Mouse (Mus musculus): ENCODE measurements around the gene Hydin. TPM values are rescaled to one million over a fixed set of nuclear protein-coding genes. Genes with fewer than 3 reads are reported as not detected.
A peak's percentile ranks its signal among the peaks of the same experiment; 100 is the strongest.
"Not testable (repeated sequence)": the region's sequence is repeated elsewhere in the genome, so short reads cannot be mapped to it uniquely, and the experiment has no call there.

Hydin gene
- polyA plus RNA-seq, 1 experiment from 2014 or later: 0.07 TPM

DNA sequence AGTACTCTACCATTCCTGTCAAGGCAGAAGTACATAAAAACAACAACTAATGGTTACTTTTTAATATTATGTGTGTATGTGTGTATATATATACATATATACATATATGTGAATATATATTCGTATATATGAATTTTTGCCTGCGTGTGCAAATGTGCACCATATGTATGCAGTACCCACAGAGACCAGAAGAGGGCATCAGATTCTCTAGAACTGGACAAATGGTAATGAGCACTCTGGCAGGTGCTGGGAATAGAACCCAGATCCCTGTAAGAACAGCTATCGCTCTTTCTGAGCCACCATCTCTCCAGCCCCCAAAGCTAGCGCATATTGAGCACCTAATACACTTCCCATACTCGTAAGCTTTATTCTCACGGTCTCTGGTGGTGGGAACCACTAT lies 220.9 kb downstream of the Hydin start:
- Histone ChIP-seq H3K9ac (no peak overlapping the region), H3K27me3 (no peaks in the 10 kb centered on the region), H3K9me3 (replicated peaks) (no peaks in the 10 kb centered on the region), H3K4me1 (replicated peaks) (no peaks in the 10 kb centered on the region), H3K4me2 (no peak overlapping the region), H3K27ac (replicated peaks) (no peak overlapping the region), H3K4me3 (replicated peaks) (no peak overlapping the region), H3K36me3 (replicated peaks) (no peaks in the 10 kb centered on the region)
- no peak for ATAC-seq (ENCODE audit: insufficient read depth)
- 86% methylated on average over 6 of the region's 6 CpGs for WGBS (ENCODE audit: insufficient replicate concordance)

DNA sequence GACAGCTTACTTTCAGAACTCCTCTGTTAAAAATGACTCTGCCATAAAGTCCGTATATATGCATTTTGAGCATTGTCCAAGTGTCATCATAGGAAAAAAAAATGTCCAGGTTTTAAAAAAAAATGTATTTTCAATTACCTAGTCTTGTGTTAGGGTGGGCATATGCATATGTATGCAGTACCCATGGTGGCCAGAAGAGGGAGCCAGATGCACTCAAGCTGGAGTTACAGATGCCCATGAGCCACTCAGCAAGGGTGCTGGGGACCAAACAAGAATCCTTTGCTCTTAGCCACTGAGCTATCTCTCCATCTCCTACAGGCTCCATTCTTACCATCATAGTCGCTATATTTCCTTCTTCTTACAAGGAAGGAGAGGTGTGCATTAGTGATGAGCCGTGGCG lies 222.6 kb downstream of the Hydin start:
- Histone ChIP-seq H3K4me1 (replicated peaks) (no peaks in the 10 kb centered on the region), H3K9ac (no peak overlapping the region), H3K27me3 (no peaks in the 10 kb centered on the region), H3K9me3 (replicated peaks) (no peaks in the 10 kb centered on the region), H3K4me3 (replicated peaks) (no peak overlapping the region), H3K36me3 (replicated peaks) (no peaks in the 10 kb centered on the region), H3K27ac (replicated peaks) (no peak overlapping the region), H3K4me2 (no peak overlapping the region)
- ATAC-seq (ENCODE audit: insufficient read depth): no peak
- 58% methylated on average over 4 of the region's 4 CpGs for WGBS (ENCODE audit: insufficient replicate concordance)

DNA sequence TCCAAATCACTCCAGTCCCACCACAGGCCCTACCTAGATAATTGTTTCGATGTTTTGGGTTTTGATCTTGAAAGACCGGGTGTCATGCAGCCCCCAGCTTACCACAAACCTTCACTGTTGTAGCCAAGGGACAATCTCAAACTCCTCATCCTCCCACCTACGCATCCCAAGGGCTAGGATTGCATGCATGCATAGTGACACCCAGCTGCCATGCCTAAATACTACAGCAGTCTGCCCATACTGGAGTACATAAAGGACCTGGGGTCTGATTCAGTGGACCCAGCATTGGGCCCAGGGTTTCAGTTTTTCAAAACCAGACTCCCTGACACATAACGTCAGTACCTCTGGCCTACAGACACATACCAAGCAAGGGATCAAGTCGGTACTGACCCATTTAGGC lies 224.3 kb downstream of the Hydin start:
- 63% methylated on average over 5 of the region's 5 CpGs for WGBS (ENCODE audit: insufficient replicate concordance)
- Histone ChIP-seq H3K9ac (no peak overlapping the region), H3K4me3 (replicated peaks) (no peak overlapping the region), H3K4me2 (no peak overlapping the region), H3K27me3 (no peaks in the 10 kb centered on the region), H3K9me3 (replicated peaks) (no peaks in the 10 kb centered on the region), H3K4me1 (replicated peaks) (no peaks in the 10 kb centered on the region), H3K36me3 (replicated peaks) (no peaks in the 10 kb centered on the region), H3K27ac (replicated peaks) (no peak overlapping the region)
- ATAC-seq (ENCODE audit: insufficient read depth): no peak

DNA sequence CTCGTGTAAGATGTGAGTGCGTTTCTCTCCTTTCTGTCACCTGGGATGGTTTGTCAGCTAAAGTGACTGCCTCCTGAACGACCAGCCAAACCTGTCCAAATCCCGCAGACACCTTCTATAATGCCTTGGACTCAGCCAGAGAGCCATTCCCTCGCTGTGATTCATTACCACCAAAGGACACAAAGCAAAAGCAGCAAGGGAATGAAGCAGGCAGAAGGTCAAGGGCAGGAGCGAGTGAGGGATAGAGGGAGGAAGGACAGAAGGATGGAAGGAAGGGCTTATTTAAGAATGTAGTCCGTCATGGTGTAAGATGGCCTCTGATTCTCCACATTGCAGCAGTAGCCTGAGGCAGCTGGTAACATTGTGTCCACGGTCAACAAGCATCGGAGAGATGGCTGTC lies 229.5 kb downstream of the Hydin start:
- Histone ChIP-seq H3K4me1 (replicated peaks) (no peaks in the 10 kb centered on the region), H3K9me3 (replicated peaks) (no peaks in the 10 kb centered on the region), H3K36me3 (replicated peaks) (no peaks in the 10 kb centered on the region), H3K9ac (no peak overlapping the region), H3K27ac (replicated peaks) (no peak overlapping the region), H3K4me3 (replicated peaks) (no peak overlapping the region), H3K4me2 (no peak overlapping the region), H3K27me3 (no peaks in the 10 kb centered on the region)
- WGBS (ENCODE audit: insufficient replicate concordance): 58% methylated on average over 9 of the region's 9 CpGs
- ATAC-seq (ENCODE audit: insufficient read depth): no peak

DNA sequence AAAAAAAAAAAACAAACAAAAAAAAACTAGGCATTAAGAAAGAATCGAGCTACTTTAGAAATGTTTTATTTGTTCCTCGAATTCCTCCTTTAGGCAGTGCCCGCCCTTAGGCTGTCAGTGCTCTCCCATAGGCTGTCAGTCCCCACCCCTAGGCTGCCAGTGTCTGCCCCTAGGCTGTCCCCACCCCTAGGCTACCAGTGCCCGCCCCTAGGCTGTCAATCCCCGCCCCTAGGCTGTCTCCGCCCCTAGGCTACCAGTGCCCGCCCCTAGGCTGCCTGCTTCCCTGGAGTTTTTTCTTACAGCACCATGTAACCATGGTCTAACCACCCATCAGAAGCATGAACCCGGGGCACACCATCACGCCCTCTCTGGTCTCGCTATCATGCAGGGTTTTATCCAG lies 233.5 kb downstream of the Hydin start:
- Histone ChIP-seq H3K9ac (no peak overlapping the region), H3K36me3 (replicated peaks) (no peaks in the 10 kb centered on the region), H3K4me1 (replicated peaks) (peaks cover 10% of the 10 kb centered on the region; the same call in 1 of the 2 replicates), H3K27me3 (peaks cover 4% of the 10 kb centered on the region; the same call in 1 of the 2 replicates), H3K9me3 (replicated peaks) (no peaks in the 10 kb centered on the region), H3K27ac (replicated peaks) (no peak overlapping the region), H3K4me3 (replicated peaks) (no peak overlapping the region), H3K4me2 (no peak overlapping the region)
- 16% methylated on average over 10 of the region's 10 CpGs for WGBS (ENCODE audit: insufficient replicate concordance)
- ATAC-seq (ENCODE audit: insufficient read depth): peak; percentile 79

DNA sequence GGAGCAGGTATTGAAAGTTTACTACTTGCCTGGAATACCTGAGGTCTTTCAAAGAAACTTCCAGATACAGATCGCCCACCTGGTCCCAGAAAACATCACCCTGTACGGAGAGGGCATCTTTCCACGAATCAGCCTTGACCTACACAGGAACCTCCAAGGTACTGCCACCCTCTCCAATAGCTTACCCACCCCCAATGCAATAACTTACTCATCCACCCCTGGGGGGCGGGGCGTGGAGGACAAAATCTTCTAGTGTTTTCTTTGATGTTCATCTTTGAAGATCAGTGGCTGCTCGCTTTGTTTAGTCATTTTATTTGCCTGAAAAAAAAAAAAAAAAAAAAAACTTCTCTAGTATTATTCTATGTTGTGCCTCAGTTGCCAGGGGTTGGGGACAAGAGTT lies 233.9 kb downstream of the Hydin start:
- H3K27me3 ChIP-seq: peaks cover 4% of the 10 kb centered on the region; the same call in 1 of the 2 replicates
- WGBS (ENCODE audit: insufficient replicate concordance): 58% methylated on average over 6 of the region's 6 CpGs
- no peak overlapping the region for H3K27ac ChIP-seq (replicated peaks)
- H3K4me3 ChIP-seq (replicated peaks): no peak overlapping the region
- H3K36me3 ChIP-seq (replicated peaks): no peaks in the 10 kb centered on the region
- H3K9me3 ChIP-seq (replicated peaks): no peaks in the 10 kb centered on the region
- H3K9ac ChIP-seq: no peak overlapping the region
- peaks cover 10% of the 10 kb centered on the region; the same call in 1 of the 2 replicates for H3K4me1 ChIP-seq (replicated peaks)
- H3K4me2 ChIP-seq: no peak overlapping the region
- no peak for ATAC-seq (ENCODE audit: insufficient read depth)

DNA sequence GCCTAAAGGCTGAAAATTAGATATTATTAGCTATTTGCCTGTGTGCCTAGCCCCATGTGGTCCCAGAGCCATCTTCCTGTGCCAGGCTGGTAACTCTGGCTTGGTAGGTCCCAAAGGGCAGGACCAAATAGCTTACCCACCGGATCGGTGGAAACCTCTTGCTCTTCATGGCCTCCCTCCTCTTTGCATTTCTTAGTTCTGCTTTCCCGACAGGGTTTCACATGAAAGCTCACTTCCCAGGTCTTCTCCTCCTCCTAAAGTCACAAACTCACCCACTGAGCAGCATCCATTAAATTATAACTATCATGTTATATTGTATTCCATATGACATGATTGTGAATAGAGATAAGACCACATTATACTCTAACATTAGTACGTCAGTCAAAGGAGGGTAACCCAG lies 234.6 kb downstream of the Hydin start:
- Histone ChIP-seq H3K27ac (replicated peaks) (no peak overlapping the region), H3K4me1 (replicated peaks) (peaks cover 10% of the 10 kb centered on the region; the same call in 1 of the 2 replicates), H3K36me3 (replicated peaks) (no peaks in the 10 kb centered on the region), H3K27me3 (peaks cover 4% of the 10 kb centered on the region; the same call in 1 of the 2 replicates), H3K4me2 (no peak overlapping the region), H3K9me3 (replicated peaks) (no peaks in the 10 kb centered on the region), H3K9ac (no peak overlapping the region), H3K4me3 (replicated peaks) (no peak overlapping the region)
- no peak for ATAC-seq (ENCODE audit: insufficient read depth)
- 71% methylated on average over 4 of the region's 4 CpGs for WGBS (ENCODE audit: insufficient replicate concordance)

DNA sequence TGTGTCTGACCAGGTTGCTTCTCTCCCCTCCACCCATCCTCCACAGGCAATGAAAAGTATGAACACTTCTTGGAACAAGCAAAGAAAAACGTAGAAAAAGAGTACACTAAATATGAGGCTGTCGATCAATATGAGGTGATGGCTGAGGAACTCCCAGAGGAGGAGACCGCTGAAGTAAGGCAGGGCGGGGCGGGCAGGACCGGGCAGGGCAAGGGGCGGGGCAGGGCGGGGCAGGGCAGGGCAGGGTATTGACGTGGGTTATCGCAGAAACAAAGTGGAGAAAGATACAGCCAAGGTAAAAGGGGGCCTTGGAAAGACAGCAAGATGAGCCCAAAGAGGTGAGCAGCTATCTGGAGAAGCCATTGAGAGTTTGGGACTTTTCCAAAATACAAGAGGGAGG lies 236.1 kb downstream of the Hydin start:
- peaks cover 10% of the 10 kb centered on the region; the same call in 1 of the 2 replicates for H3K4me1 ChIP-seq (replicated peaks)
- H3K36me3 ChIP-seq (replicated peaks): no peaks in the 10 kb centered on the region
- peaks cover 4% of the 10 kb centered on the region; the same call in 1 of the 2 replicates for H3K27me3 ChIP-seq
- no peak overlapping the region for H3K4me2 ChIP-seq
- ATAC-seq (ENCODE audit: insufficient read depth): no peak
- whole genome bisulfite sequencing (ENCODE audit: insufficient replicate concordance): 12% methylated on average over 10 of the region's 10 CpGs
- H3K9ac ChIP-seq: no peak overlapping the region
- no peak overlapping the region for H3K27ac ChIP-seq (replicated peaks)
- no peak overlapping the region for H3K4me3 ChIP-seq (replicated peaks)
- no peaks in the 10 kb centered on the region for H3K9me3 ChIP-seq (replicated peaks)

DNA sequence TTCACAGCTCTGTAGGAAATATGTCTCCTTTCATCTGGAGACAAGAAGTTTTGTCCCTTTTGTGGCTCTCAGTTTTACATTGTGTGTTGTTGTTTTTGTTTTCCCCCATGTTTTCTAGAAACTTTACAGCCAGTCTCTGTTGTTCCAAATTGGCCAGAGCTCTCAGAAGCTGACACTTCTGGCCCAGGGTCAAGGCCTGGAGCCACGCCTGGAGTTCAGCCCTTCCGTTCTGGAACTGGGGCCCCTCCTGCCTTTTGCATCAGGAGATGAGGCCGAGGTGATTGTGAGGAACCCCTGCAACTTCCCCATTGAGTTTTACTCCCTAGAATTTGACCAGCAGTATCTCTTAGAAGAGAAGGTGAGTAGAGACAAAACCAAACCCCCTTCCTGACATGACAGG lies 242.0 kb downstream of the Hydin start:
- 47% methylated on average over 3 of the region's 3 CpGs for WGBS (ENCODE audit: insufficient replicate concordance)
- H3K27ac ChIP-seq (replicated peaks): no peak overlapping the region
- ATAC-seq (ENCODE audit: insufficient read depth): no peak

DNA sequence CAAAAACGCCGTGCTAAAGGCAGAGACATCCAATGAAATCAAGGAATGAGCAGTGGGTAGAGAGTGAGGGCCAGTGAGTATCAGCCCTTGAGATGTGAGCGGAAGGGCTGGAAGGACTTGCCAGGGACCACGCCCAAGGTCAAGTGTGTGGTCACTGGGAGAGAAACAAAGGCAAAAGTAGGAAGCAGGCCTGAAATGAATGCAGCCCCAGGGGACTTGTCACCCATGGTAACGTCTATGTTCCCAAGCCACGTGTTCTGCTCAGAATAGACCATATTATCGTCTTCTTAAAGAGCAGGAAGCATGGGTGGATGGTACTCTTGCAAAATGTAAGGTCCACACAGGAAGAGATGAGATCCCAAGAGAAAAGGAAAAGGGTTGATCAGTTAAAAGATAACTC lies 253.0 kb downstream of the Hydin start:
- H3K4me3 ChIP-seq (replicated peaks): no peak overlapping the region
- H3K4me2 ChIP-seq: no peak overlapping the region
- no peaks in the 10 kb centered on the region for H3K27me3 ChIP-seq
- 0 out of 2 replicates have a peak, but pooled peaks cover 3% of the 10 kb centered on the region for H3K4me1 ChIP-seq (replicated peaks)
- ATAC-seq (ENCODE audit: insufficient read depth): no peak
- H3K27ac ChIP-seq (replicated peaks): no peak overlapping the region
- WGBS (ENCODE audit: insufficient replicate concordance): 51% methylated on average over 7 of the region's 7 CpGs
- no peak overlapping the region for H3K9ac ChIP-seq
- H3K36me3 ChIP-seq (replicated peaks): no peaks in the 10 kb centered on the region
- no peaks in the 10 kb centered on the region for H3K9me3 ChIP-seq (replicated peaks)

More for the DNA sequence above, 242.0 kb downstream of the Hydin start:
- Histone ChIP-seq H3K27me3 (no peaks in the 10 kb centered on the region; the same call in 1 of the 2 replicates), H3K4me3 (replicated peaks) (no peak overlapping the region), H3K4me1 (replicated peaks) (no peaks in the 10 kb centered on the region), H3K9me3 (replicated peaks) (no peaks in the 10 kb centered on the region), H3K4me2 (no peak overlapping the region), H3K9ac (no peak overlapping the region), H3K36me3 (replicated peaks) (no peaks in the 10 kb centered on the region)

DNA sequence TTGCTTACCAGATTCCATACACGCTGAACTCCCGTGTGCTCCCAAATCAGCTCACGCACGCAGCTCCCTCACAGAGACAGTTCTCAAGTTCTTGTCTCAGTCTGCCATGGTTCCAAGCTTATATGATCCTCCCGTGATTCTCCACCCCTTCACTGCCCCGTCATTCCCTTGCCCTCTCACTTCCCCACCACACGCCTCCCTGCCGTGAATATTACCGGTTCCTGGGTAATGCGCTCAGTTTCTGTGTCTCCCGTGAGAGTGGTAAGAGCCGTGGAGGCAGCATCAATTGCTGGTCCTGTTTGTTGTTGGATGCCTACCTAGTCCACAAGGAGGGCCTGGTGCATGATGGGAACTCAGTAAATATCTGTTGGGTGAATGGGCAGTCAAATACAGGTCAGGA lies 255.1 kb downstream of the Hydin start:
- Histone ChIP-seq H3K9ac (no peak overlapping the region), H3K9me3 (replicated peaks) (no peaks in the 10 kb centered on the region), H3K27ac (replicated peaks) (no peak overlapping the region), H3K36me3 (replicated peaks) (no peaks in the 10 kb centered on the region), H3K27me3 (no peaks in the 10 kb centered on the region), H3K4me3 (replicated peaks) (no peak overlapping the region), H3K4me1 (replicated peaks) (peaks cover 10% of the 10 kb centered on the region; the same call in 1 of the 2 replicates), H3K4me2 (no peak overlapping the region)
- ATAC-seq (ENCODE audit: insufficient read depth): no peak
- WGBS (ENCODE audit: insufficient replicate concordance): 76% methylated on average over 12 of the region's 12 CpGs

DNA sequence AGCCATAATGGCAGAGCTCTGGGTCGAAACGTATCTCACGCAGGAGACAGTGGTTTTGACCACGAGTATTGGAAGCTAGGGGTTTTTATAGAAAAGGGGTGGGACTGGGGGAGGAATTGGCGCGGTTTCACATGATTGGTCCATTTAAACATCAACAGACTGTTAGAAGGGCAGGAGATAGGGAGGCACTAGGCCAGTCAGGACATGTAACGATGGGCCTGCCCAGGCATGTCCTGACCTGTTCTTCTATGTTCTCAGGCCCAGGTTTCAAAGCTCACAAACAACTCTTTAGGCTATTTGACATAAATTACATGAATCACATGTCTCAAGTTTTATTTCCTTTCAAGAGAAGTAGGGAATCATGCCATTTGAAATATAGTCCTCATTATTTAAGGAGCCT lies 255.7 kb downstream of the Hydin start:
- not testable (repeated sequence) for ATAC-seq (ENCODE audit: insufficient read depth); H3K36me3 ChIP-seq (replicated peaks); H3K27me3 ChIP-seq; H3K4me2 ChIP-seq; H3K9ac ChIP-seq; H3K27ac ChIP-seq (replicated peaks); H3K4me3 ChIP-seq (replicated peaks); H3K9me3 ChIP-seq (replicated peaks)
- H3K4me1 ChIP-seq (replicated peaks): peaks cover 10% of the 10 kb centered on the region; the same call in 1 of the 2 replicates
- 68% methylated on average over 7 of the region's 7 CpGs for WGBS (ENCODE audit: insufficient replicate concordance)

All from liver, embryonic 15.5 days (tissue).